Mouse (Mus musculus): Measurements from ENCODE around the gene Cops3.

Gene Cops3

DNA sequence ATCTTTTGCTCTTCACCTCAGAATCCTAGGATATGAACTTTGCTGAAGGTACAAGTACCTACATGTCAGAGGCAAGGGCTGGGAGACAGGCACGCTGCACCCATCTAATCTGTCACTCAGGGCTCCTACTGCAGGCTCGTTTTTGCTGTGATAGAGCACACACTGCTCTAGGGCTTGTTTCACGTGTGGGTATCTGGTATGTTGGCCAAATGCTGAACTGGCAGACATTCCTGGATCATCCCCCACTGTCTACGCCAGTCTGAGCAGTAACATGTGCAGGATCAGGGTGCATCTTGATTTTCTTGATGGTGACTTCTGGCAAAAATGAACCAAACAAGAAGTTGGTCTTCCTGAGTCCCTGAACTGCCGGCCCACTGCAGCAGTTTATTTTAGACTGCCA lies 62.4 kb downstream of the Cops3 start:
- peak in 1 of 2 experiments; percentile 48 for DNase-seq

GRCm38 (mm10) chr11:59775435-59776148 lies 64.0 kb downstream of the Cops3 start:
- peak in 1 of 2 experiments; percentile 35 for DNase-seq

DNA sequence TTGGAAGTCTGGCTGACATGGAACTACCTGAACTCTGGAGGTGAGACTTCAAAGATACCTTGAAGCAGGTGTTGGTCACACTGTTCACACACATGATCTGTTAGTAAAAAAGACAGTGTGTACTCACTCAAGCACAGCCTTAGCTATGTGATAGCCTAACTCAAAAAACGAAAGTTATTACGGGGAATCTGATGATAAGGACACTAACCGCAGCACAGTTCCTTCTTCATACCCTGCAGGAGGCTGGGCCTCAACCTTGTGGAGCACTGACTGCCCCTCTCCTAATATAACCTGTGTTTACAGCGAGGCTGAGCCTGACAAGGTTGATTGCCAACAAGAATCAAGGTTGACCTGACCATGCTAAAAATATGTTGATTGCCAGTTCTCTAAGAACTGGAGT lies 65.1 kb downstream of the Cops3 start:
- DNase-seq, result no peak

- DNase-seq, result no peak
Measured at GRCm38 (mm10) chr11:59772902-59773301, 66.7 kb downstream of the Cops3 start.

DNA sequence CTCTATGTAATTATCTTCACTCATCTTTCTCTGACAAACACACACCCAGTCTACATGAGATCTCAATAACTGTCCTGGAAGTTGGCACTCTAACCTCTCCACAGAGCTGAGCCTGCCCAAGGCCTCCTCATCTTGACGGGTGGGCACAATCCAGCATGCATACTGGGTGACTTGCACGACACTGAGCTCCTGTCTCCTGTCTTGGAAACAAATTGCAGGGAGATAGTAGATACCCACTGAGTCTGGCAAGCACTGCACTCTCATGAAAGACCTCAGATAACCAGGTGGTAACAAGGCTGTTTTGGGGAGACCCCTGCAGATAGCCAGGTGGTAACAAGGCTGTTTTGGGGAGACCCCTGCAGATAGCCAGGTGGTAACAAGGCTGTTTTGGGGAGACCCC lies 67.3 kb downstream of the Cops3 start:
- peak; percentile 68 to 70 for DNase-seq

DNA sequence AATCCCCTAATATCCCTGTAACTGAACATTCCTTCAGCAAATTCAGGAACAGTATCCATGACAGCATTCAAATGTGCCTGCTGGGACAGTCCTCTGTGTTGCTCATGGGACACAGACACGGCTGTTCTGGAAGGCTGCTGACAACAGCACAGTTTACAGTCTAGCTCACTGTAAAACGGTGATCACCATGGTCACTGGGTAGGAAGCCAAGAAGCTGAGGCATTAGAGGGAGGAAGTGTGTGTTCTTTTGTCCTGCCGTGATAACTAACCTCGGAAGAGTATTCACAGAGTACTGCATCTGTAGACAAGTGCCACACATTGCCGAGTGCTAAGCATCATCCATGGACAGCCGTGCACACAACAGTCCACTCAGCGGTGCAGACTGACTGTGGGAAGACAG lies 68.9 kb downstream of the Cops3 start:
- no peak for DNase-seq

DNA sequence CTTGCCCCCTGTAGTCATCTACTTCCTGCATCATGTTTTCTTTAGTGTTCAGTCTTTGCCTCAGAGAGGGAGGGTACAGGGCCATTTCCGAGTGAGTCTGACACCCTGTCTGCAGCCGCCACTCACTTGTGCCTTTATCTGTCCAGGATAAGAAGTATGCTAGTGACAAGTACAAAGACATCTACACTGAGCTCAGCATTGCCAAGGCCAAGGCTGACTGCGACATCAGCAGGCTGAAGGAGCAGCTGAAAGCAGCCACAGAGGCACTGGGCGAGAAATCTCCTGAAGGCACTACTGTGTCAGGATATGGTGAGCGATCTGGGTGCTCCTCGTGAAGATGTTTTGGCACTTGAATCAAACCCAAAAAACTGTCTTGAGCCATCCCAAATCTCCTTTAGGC lies 69.9 kb downstream of the Cops3 start:
- no peak for DNase-seq

GRCm38 (mm10) chr11:59769307-59769706 lies 70.3 kb downstream of the Cops3 start:
- no peak for DNase-seq
